Mouse (Mus musculus): Measurements from ENCODE around the gene Tbc1d22a. TPM values are rescaled to one million over a fixed set of nuclear protein-coding genes. Genes with fewer than 3 reads are reported as not detected.

The Tbc1d22a gene
- total RNA-seq, 1 experiment, result 19.2 TPM

DNA sequence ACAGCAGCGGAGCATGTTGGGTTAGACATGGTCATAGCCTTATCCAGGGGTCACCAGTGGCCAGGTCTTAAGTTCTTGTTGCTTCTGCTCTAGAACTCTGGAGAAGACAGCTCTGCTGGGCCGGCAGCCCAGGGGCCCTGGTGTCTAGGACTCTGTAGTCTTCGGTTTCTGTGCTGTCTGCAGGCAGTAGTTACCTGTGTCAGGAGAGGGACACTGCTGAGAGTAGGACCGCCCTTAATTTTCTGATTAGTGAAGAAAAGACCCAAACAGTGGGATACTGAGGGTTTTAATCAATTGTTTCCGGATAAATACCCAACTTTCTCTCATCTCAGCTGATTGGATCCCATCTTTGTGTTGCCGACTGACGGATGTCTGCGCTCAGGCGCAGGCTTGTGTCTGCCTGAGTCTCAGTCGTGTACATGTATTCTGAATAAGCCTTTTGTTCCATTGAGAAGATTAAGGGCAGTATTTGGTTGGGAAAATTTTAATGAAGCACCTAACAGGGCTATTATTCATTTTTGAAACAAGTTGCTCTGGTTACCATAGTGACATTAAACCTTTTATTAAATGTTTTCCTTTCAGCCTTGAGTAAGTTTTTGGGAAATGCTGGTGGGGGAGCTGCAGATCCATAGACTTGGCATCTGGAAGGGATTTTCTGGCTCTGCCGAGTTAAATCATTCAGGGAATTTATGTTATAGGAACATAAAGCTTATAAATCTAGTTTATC, 62.4 kb downstream of the Tbc1d22a start:
- Histone ChIP-seq H3K9ac (ENCODE audit: insufficient read depth, low read depth, low read length, poor library complexity, severe bottlenecking) (no peak overlapping the region), H3K4me3 (ENCODE audit: insufficient read depth in 1 of 2, low read depth in 1 of 2, low read length in 2 of 2, poor library complexity in 1 of 2, severe bottlenecking in 1 of 2) (no peak overlapping the region), H3K4me1 (ENCODE audit: control insufficient read depth in 2 of 2, insufficient read depth in 2 of 2, low read length in 2 of 2, poor library complexity in 1 of 2) (no peaks in the 10 kb centered on the region), H3K36me3 (ENCODE audit: control insufficient read depth, insufficient read depth, low read length, poor library complexity, severe bottlenecking) (no peaks in the 10 kb centered on the region; the same call in 1 of the 2 replicates), H3K9me3 (ENCODE audit: control insufficient read depth, insufficient read depth, low read depth, low read length) (no peaks in the 10 kb centered on the region), H3K27ac (ENCODE audit: insufficient read depth, low read depth, low read length, poor library complexity, severe bottlenecking) (no peak overlapping the region)
- DNase-seq (ENCODE audit: low read depth, low spot score), result no peak
- in situ Hi-C loops (cut with MboI; ENCODE audit: low sequenced_read_pairs in 2 of 2, unreplicated experiment in 2 of 2), result no loop called here
- TF ChIP-seq HCFC1 (IDR thresholded peaks at IDR 0.05; ENCODE audit: borderline replicate concordance, insufficient read depth, low read length) (no peak), ZNF384 (IDR thresholded peaks at IDR 0.05; ENCODE audit: low read depth, low read length) (no peak), CHD2 (IDR thresholded peaks at IDR 0.05; ENCODE audit: low read depth, low read length) (no peak), MAFK (IDR thresholded peaks at IDR 0.05; ENCODE audit: insufficient read depth, low read depth, low read length) (no peak), ZC3H11A (IDR thresholded peaks at IDR 0.05; ENCODE audit: borderline replicate concordance, low read depth, low read length) (no peak)

DNA sequence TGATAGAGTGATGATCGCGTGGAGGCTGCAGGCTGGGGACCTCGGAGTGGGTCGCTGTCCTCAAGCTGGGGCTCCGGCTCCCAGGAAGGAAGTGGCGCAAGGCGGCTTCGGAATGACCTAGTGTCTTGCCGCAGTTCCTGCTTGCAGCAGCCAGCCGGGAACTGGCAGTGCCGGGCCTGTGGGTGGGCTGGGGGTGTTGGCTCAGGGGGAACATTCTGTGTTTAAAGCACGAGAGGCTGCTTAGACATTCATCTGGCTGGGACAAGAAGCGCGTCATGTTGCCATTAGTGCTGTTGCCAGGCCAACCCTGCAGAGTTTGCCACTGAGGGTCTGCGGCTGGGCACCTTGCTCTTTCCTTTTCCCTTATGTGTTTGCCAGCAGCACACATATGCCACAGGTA, 63.2 kb downstream of the Tbc1d22a start:
- Histone ChIP-seq H3K27ac (ENCODE audit: insufficient read depth, low read depth, low read length, poor library complexity, severe bottlenecking) (no peak overlapping the region), H3K9me3 (ENCODE audit: control insufficient read depth, insufficient read depth, low read depth, low read length) (no peaks in the 10 kb centered on the region), H3K36me3 (ENCODE audit: control insufficient read depth, insufficient read depth, low read length, poor library complexity, severe bottlenecking) (no peaks in the 10 kb centered on the region; the same call in 1 of the 2 replicates), H3K9ac (ENCODE audit: insufficient read depth, low read depth, low read length, poor library complexity, severe bottlenecking) (no peak overlapping the region), H3K4me3 (ENCODE audit: insufficient read depth in 1 of 2, low read depth in 1 of 2, low read length in 2 of 2, poor library complexity in 1 of 2, severe bottlenecking in 1 of 2) (no peak overlapping the region), H3K4me1 (ENCODE audit: control insufficient read depth in 2 of 2, insufficient read depth in 2 of 2, low read length in 2 of 2, poor library complexity in 1 of 2) (no peaks in the 10 kb centered on the region)
- TF ChIP-seq ZC3H11A (IDR thresholded peaks at IDR 0.05; ENCODE audit: borderline replicate concordance, low read depth, low read length) (no peak), CHD2 (IDR thresholded peaks at IDR 0.05; ENCODE audit: low read depth, low read length) (no peak)
- in situ Hi-C loops (cut with MboI; ENCODE audit: low sequenced_read_pairs in 2 of 2, unreplicated experiment in 2 of 2), result no loop called here
- DNase-seq (ENCODE audit: low read depth, low spot score), result no peak

DNA sequence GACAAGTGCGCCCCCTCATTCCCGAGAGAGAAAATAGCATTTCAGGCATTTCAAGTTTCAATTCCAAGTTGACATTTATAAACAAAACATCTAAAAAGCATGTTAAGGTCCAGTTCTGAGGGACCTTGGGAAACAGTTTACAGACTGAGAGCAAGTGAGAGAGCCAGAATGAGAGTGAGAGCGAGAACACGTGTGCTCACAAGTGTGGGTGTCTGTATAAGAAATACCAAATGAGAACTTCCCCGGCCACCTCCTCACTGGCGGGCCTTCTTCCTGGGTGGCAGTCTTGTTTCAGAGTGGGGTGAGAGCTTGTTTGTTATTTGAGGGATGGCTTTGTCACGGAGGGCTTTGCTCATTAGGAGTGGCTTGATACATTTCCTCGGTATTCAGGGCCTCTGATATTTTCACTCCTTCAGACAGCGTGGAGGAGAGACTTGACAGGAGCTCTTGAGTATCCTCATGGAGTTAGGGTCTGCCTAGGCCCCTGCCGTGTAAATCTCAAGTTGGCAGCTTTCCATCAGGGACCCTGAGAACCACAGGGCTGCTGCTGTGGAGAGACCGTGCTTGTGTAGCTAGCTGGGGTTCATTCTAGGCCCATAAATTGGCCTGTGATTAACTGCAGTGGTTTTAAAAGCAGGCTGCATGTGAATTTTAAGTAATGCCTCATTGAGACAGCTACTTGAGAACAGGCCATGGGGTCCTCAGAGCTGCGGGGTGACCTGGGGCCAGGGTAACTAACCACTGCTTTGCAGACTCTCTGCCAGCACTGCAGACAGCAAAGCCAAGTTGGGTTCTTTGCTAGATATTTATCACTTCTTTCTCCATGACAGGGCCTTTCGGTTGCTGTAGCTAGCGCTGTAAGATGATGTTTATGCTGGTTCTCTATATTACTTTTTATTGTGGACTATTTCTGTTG, 65.1 kb downstream of the Tbc1d22a start:
- Histone ChIP-seq H3K27ac (ENCODE audit: insufficient read depth, low read depth, low read length, poor library complexity, severe bottlenecking) (no peak overlapping the region), H3K4me1 (ENCODE audit: control insufficient read depth in 2 of 2, insufficient read depth in 2 of 2, low read length in 2 of 2, poor library complexity in 1 of 2) (peaks cover 4 to 8% of the 10 kb centered on the region in 2 experiments; a peak in 2 of 4 replicates), H3K9me3 (ENCODE audit: control insufficient read depth, insufficient read depth, low read depth, low read length) (no peaks in the 10 kb centered on the region), H3K9ac (ENCODE audit: insufficient read depth, low read depth, low read length, poor library complexity, severe bottlenecking) (no peak overlapping the region), H3K36me3 (ENCODE audit: control insufficient read depth, insufficient read depth, low read length, poor library complexity, severe bottlenecking) (no peaks in the 10 kb centered on the region; the same call in 1 of the 2 replicates), H3K4me3 (ENCODE audit: insufficient read depth in 1 of 2, low read depth in 1 of 2, low read length in 2 of 2, poor library complexity in 1 of 2, severe bottlenecking in 1 of 2) (no peak overlapping the region)
- no peak for DNase-seq (ENCODE audit: low read depth, low spot score)
- no peak for TF ChIP-seq MAFK (IDR thresholded peaks at IDR 0.05; ENCODE audit: insufficient read depth, low read depth, low read length)
- no peak for TF ChIP-seq CHD2 (IDR thresholded peaks at IDR 0.05; ENCODE audit: low read depth, low read length)
- in situ Hi-C loops (cut with MboI; ENCODE audit: low sequenced_read_pairs in 2 of 2, unreplicated experiment in 2 of 2), result no loop called here

DNA sequence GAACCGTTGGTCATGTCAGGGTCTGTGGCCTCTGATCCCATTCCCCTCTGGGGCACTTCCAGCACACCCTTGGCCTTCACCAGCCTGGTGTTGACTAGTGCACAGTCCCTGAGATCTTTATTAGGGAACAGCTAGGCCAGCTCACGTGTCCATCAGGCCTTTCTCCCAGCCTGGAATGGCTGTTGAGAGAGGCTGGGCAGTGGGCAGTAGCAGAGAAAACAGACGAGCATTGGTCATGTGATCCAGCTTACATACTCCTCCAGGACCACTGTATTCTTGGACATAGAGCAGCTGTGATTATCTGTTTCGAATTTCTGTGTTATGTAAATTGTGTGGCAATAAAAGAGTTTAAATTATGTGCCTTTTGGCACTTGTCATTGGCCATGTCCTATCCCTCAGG, 65.9 kb downstream of the Tbc1d22a start:
- no peaks in the 10 kb centered on the region; the same call in 1 of the 2 replicates for H3K36me3 ChIP-seq (ENCODE audit: control insufficient read depth, insufficient read depth, low read length, poor library complexity, severe bottlenecking)
- TF ChIP-seq MAFK (IDR thresholded peaks at IDR 0.05; ENCODE audit: insufficient read depth, low read depth, low read length) (no peak), CHD2 (IDR thresholded peaks at IDR 0.05; ENCODE audit: low read depth, low read length) (no peak), ZNF384 (IDR thresholded peaks at IDR 0.05; ENCODE audit: low read depth, low read length) (no peak), ZC3H11A (IDR thresholded peaks at IDR 0.05; ENCODE audit: borderline replicate concordance, low read depth, low read length) (no peak), HCFC1 (IDR thresholded peaks at IDR 0.05; ENCODE audit: borderline replicate concordance, insufficient read depth, low read length) (no peak)
- no peaks in the 10 kb centered on the region for H3K9me3 ChIP-seq (ENCODE audit: control insufficient read depth, insufficient read depth, low read depth, low read length)
- no peak overlapping the region for H3K9ac ChIP-seq (ENCODE audit: insufficient read depth, low read depth, low read length, poor library complexity, severe bottlenecking)
- peaks cover 4 to 9% of the 10 kb centered on the region in 2 experiments; a peak in 2 of 4 replicates for H3K4me1 ChIP-seq (ENCODE audit: control insufficient read depth in 2 of 2, insufficient read depth in 2 of 2, low read length in 2 of 2, poor library complexity in 1 of 2)
- no peak overlapping the region for H3K27ac ChIP-seq (ENCODE audit: insufficient read depth, low read depth, low read length, poor library complexity, severe bottlenecking)
- in situ Hi-C loops (cut with MboI; ENCODE audit: low sequenced_read_pairs in 2 of 2, unreplicated experiment in 2 of 2), result no loop called here
- DNase-seq (ENCODE audit: low read depth, low spot score), result no peak
- H3K4me3 ChIP-seq (ENCODE audit: insufficient read depth in 1 of 2, low read depth in 1 of 2, low read length in 2 of 2, poor library complexity in 1 of 2, severe bottlenecking in 1 of 2), result no peak overlapping the region

Measured in ES-E14 (cell line).